8 mouse cellular contexts compared by ENCODE assay signal in genomic region chr11:6187878-6188277, GRCm38 (mm10). TPM values are rescaled to one million over a fixed set of nuclear protein-coding genes. Genes with fewer than 3 reads are reported as not detected.
DNase-seq lines count a peak whose midpoint lies in the region; ATAC-seq and TF ChIP-seq lines count a peak whose summit lies in the region.

No protein-coding gene starts in this region.

- peaks cover 25% of the 10 kb centered on the region for H3K4me1 ChIP-seq in forebrain, embryonic 13.5 days
- H3K4me1 ChIP-seq in lung, embryonic 14.5 days (ENCODE audit: insufficient read depth), result no peaks in the 10 kb centered on the region

- H3K27ac ChIP-seq in forebrain, embryonic 13.5 days, result no peak overlapping the region
- H3K27ac ChIP-seq in lung, embryonic 14.5 days (ENCODE audit: low read depth), result no peak overlapping the region

- peak; percentile 87 for DNase-seq in ES-CJ7 (ENCODE audit: low read depth, low spot score)
- peak; percentile 80 for DNase-seq in c-Kit-positive CD71-positive TER-119-negative erythroid progenitor cells, embryonic 14.5 days (ENCODE audit: low read depth)
- peak; percentile 90 to 95 for DNase-seq in heart, postnatal 14 days
- peak; percentile 91 to 93 for DNase-seq in kidney, postnatal 4 days
- DNase-seq in lung, embryonic 14.5 days, result peak; percentile 97
- peak; percentile 66 for DNase-seq in ovary, postnatal 10 days (ENCODE audit: low spot score)
- DNase-seq in thymus, postnatal 10 days (ENCODE audit: low spot score in 2 of 2), result peak; percentile 74 to 91

- H3K27me3 ChIP-seq in forebrain, embryonic 13.5 days, result no peaks in the 10 kb centered on the region
- H3K27me3 ChIP-seq in lung, embryonic 14.5 days (ENCODE audit: insufficient read depth, low read length), result no peaks in the 10 kb centered on the region

- intact Hi-C loops in heart, postnatal 14 days (cut with DNase I), result loop anchor here (1.0 to 5.0 kb wide), 2 partner anchors 61 to 192 kb away; no protein-coding TSS in a partner anchor

- no peaks in the 10 kb centered on the region for H3K9me3 ChIP-seq in forebrain, embryonic 13.5 days (replicated peaks)
- no peaks in the 10 kb centered on the region for H3K9me3 ChIP-seq in lung, embryonic 14.5 days (ENCODE audit: low read depth, low read length)

- H3K4me3 ChIP-seq in forebrain, embryonic 13.5 days, result no peak overlapping the region
- H3K4me3 ChIP-seq in lung, embryonic 14.5 days (ENCODE audit: low read depth, low read length), result no peak overlapping the region

- TF ChIP-seq CTCF in lung, embryonic 14.5 days (IDR thresholded peaks at IDR 0.05; ENCODE audit: low read depth), result peak; percentile 97

- no peak overlapping the region for H3K9ac ChIP-seq in forebrain, embryonic 13.5 days
- no peak overlapping the region for H3K9ac ChIP-seq in lung, embryonic 14.5 days

- WGBS in forebrain, embryonic 13.5 days, result 2% methylated on average over 2 of the region's 2 CpGs
- WGBS in lung, embryonic 14.5 days, result 2% methylated on average over 2 of the region's 2 CpGs

- ATAC-seq in forebrain, embryonic 13.5 days, result peak; percentile 66
- ATAC-seq in lung, embryonic 14.5 days (ENCODE audit: insufficient read depth), result peak; percentile 68

- peaks cover 21% of the 10 kb centered on the region for H3K36me3 ChIP-seq in forebrain, embryonic 13.5 days (ENCODE audit: poor library complexity, severe bottlenecking)
- H3K36me3 ChIP-seq in lung, embryonic 14.5 days (ENCODE audit: insufficient read depth), result peaks cover 37% of the 10 kb centered on the region

- H3K4me2 ChIP-seq in forebrain, embryonic 13.5 days, result no peak overlapping the region
- no peak overlapping the region for H3K4me2 ChIP-seq in lung, embryonic 14.5 days

RNA-seq across cellular contexts. Expression of gene A730071L15Rik, which starts 12.0 kb away (rescaled TPM):
- polyA plus RNA-seq in forebrain, embryonic 13.5 days (2015; fragmentation: Nextera tagmentation; extraction: Ambion mirVana), result 0.69 and 0.79 TPM in 2 replicates
- not detected for total RNA-seq in heart, postnatal 14 days (2021)
- polyA plus RNA-seq in lung, embryonic 14.5 days (2014; fragmentation: Nextera tagmentation; extraction: Ambion mirVana), result 0.63 and 0.73 TPM in 2 replicates

RNA-seq across cellular contexts. Expression of gene Nudcd3, which starts 12.3 kb away (rescaled TPM):
- 57.0 and 65.3 TPM in 2 replicates for polyA plus RNA-seq in forebrain, embryonic 13.5 days (2015; fragmentation: Nextera tagmentation; extraction: Ambion mirVana)
- 10 to 100 TPM; 56.3 to 57.6 TPM for total RNA-seq in heart, postnatal 14 days (2021)
- polyA plus RNA-seq in lung, embryonic 14.5 days (2014; fragmentation: Nextera tagmentation; extraction: Ambion mirVana), result 37.0 and 38.6 TPM in 2 replicates

RNA-seq across cellular contexts. Expression of gene Npc1l1, which starts 42.1 kb away (rescaled TPM):
- polyA plus RNA-seq in forebrain, embryonic 13.5 days (2015; fragmentation: Nextera tagmentation; extraction: Ambion mirVana), result 0.04 and 0.05 TPM in 2 replicates
- total RNA-seq in heart, postnatal 14 days (2021), result under 1 TPM; 0.07 to 0.10 TPM
- 0.04 TPM in 1 of 2 replicates, not detected in the other for polyA plus RNA-seq in lung, embryonic 14.5 days (2014; fragmentation: Nextera tagmentation; extraction: Ambion mirVana)
